Mouse (Mus musculus) induced T-regulatory cell, adult 2 months (primary cell): ENCODE results near the gene Rasl10a.
A peak's percentile ranks its signal among the peaks of the same experiment; 100 is the strongest.

Source experiments
- DNase-seq: peaks from one replicate; pipeline ENCODE4 v3.0.0-alpha.2; 2012; ENCODE audit warnings: low read depth

Rasl10a gene

GRCm38 (mm10) chr11:5052200-5052854, 5.6 kb upstream of the Rasl10a start:
- no peak for DNase-seq

- DNase-seq = no peak
Observed at GRCm38 (mm10) chr11:5054151-5054550, 3.8 kb upstream of the Rasl10a start.

GRCm38 (mm10) chr11:5054874-5055273, 3.1 kb upstream of the Rasl10a start:
- no peak for DNase-seq

- no peak for DNase-seq
Observed at GRCm38 (mm10) chr11:5055945-5056938, 1.7 kb upstream of the Rasl10a start.

- no peak for DNase-seq
Observed at GRCm38 (mm10) chr11:5057064-5057463, 864 bp upstream of the Rasl10a start.

GRCm38 (mm10) chr11:5057541-5057855, 430 bp upstream of the Rasl10a start:
- DNase-seq = no peak

GRCm38 (mm10) chr11:5058783-5059182, 855 bp downstream of the Rasl10a start:
- peak; percentile 39 for DNase-seq

- DNase-seq = no peak
Observed at GRCm38 (mm10) chr11:5059230-5059629, 1.3 kb downstream of the Rasl10a start.

- DNase-seq = peak; percentile 78
Observed at GRCm38 (mm10) chr11:5059704-5060156, 1.8 kb downstream of the Rasl10a start.

- no peak for DNase-seq
Observed at GRCm38 (mm10) chr11:5060756-5061412, 3.0 kb downstream of the Rasl10a start.

GRCm38 (mm10) chr11:5061413-5062139, 3.6 kb downstream of the Rasl10a start:
- peak; percentile 93 for DNase-seq

GRCm38 (mm10) chr11:5062326-5062725, 4.4 kb downstream of the Rasl10a start:
- peak; percentile 55 for DNase-seq

- no peak for DNase-seq
Observed at GRCm38 (mm10) chr11:5062860-5063505, 5.1 kb downstream of the Rasl10a start.

- DNase-seq = peak; percentile 41
Observed at GRCm38 (mm10) chr11:5063561-5064281, 5.8 kb downstream of the Rasl10a start.

GRCm38 (mm10) chr11:5064282-5065055, 6.5 kb downstream of the Rasl10a start:
- DNase-seq = peak; percentile 69

GRCm38 (mm10) chr11:5065056-5065821, 7.3 kb downstream of the Rasl10a start, which contains the start of gene Gas2l1:
TSS of gene Gas2l1 (minus strand) at chr11:5065327.
- peak; percentile 81 for DNase-seq

- no peak for DNase-seq
Observed at GRCm38 (mm10) chr11:5067063-5067462, 9.1 kb downstream of the Rasl10a start.

- DNase-seq = no peak
Observed at GRCm38 (mm10) chr11:5068126-5068971, 10.4 kb downstream of the Rasl10a start.
